Mouse (Mus musculus): ENCODE measurements at regions not wholly inside any gene's neighbourhood (a gene's known extent, or its start where the extent isn't known, plus 50 kb on each side); places are given as distances from the start of the nearest gene placed in this dataset.

- intact Hi-C loops (cut with DNase I): no loop called here
- no peak for DNase-seq (ENCODE audit: low spot score)
Observed at GRCm38 (mm10) chr7:36133026-36133425, 330.2 kb upstream of the Zfp507 start.

GRCm38 (mm10) chr7:36132569-36132968 is 329.8 kb upstream of the Zfp507 start:
- no peak for DNase-seq (ENCODE audit: low spot score)
- intact Hi-C loops (cut with DNase I): no loop called here

- no peak for DNase-seq (ENCODE audit: low spot score)
- intact Hi-C loops (cut with DNase I): no loop called here
Observed at GRCm38 (mm10) chr7:36097054-36097453, 294.3 kb upstream of the Zfp507 start.

- intact Hi-C loops (cut with DNase I): no loop called here
- DNase-seq (ENCODE audit: low spot score): no peak
Observed at GRCm38 (mm10) chr7:36095258-36096130, 292.7 kb upstream of the Zfp507 start.

GRCm38 (mm10) chr7:36091132-36091531 is 288.3 kb upstream of the Zfp507 start:
- intact Hi-C loops (cut with DNase I): no loop called here

GRCm38 (mm10) chr7:36090291-36091123 is 287.7 kb upstream of the Zfp507 start:
- intact Hi-C loops (cut with DNase I): no loop called here
- no peak for DNase-seq (ENCODE audit: low spot score)

More at GRCm38 (mm10) chr7:36091132-36091531, 288.3 kb upstream of the Zfp507 start:
- no peak for DNase-seq (ENCODE audit: low spot score)

GRCm38 (mm10) chr7:36087598-36087997 is 284.8 kb upstream of the Zfp507 start:
- DNase-seq (ENCODE audit: low spot score): no peak
- intact Hi-C loops (cut with DNase I): no loop called here

GRCm38 (mm10) chr7:36078666-36079065 is 275.9 kb upstream of the Zfp507 start:
- intact Hi-C loops (cut with DNase I): loop anchor here (10.0 kb wide), 1 partner anchor 636 kb away; no protein-coding TSS in a partner anchor
- no peak for DNase-seq (ENCODE audit: low spot score)

- no peak for DNase-seq (ENCODE audit: low spot score)
- intact Hi-C loops (cut with DNase I): loop anchor here (10.0 kb wide), 1 partner anchor 637 kb away; no protein-coding TSS in a partner anchor
Observed at GRCm38 (mm10) chr7:36078089-36078654, 275.4 kb upstream of the Zfp507 start.

- intact Hi-C loops (cut with DNase I): loop anchor here (10.0 kb wide), 1 partner anchor 638 kb away; no protein-coding TSS in a partner anchor
- DNase-seq (ENCODE audit: low spot score): no peak
Observed at GRCm38 (mm10) chr7:36077271-36077670, 274.5 kb upstream of the Zfp507 start.

GRCm38 (mm10) chr7:36076021-36076441 is 273.2 kb upstream of the Zfp507 start:
- intact Hi-C loops (cut with DNase I): loop anchor here (10.0 kb wide), 1 partner anchor 639 kb away; no protein-coding TSS in a partner anchor

GRCm38 (mm10) chr7:36071774-36072173 is 269.0 kb upstream of the Zfp507 start:
- DNase-seq (ENCODE audit: low spot score): no peak
- intact Hi-C loops (cut with DNase I): loop anchor here (2.0 to 10.0 kb wide), 3 partner anchors 643 to 1275 kb away; no protein-coding TSS in a partner anchor

More at GRCm38 (mm10) chr7:36076021-36076441, 273.2 kb upstream of the Zfp507 start:
- no peak for DNase-seq (ENCODE audit: low spot score)

GRCm38 (mm10) chr7:36066725-36067124 is 263.9 kb upstream of the Zfp507 start:
- intact Hi-C loops (cut with DNase I): no loop called here

GRCm38 (mm10) chr7:36061679-36062078 is 258.9 kb upstream of the Zfp507 start:
- DNase-seq (ENCODE audit: low spot score): no peak
- intact Hi-C loops (cut with DNase I): no loop called here

More at GRCm38 (mm10) chr7:36066725-36067124, 263.9 kb upstream of the Zfp507 start:
- DNase-seq (ENCODE audit: low spot score): no peak

- intact Hi-C loops (cut with DNase I): no loop called here
- DNase-seq (ENCODE audit: low spot score): no peak
Observed at GRCm38 (mm10) chr7:36060426-36060825, 257.6 kb upstream of the Zfp507 start.

GRCm38 (mm10) chr7:36046053-36046452 is 243.2 kb upstream of the Zfp507 start:
- intact Hi-C loops (cut with DNase I): no loop called here

GRCm38 (mm10) chr7:36031881-36032280 is 229.1 kb upstream of the Zfp507 start:
- DNase-seq (ENCODE audit: low spot score): no peak
- intact Hi-C loops (cut with DNase I): no loop called here

More at GRCm38 (mm10) chr7:36046053-36046452, 243.2 kb upstream of the Zfp507 start:
- no peak for DNase-seq (ENCODE audit: low spot score)

GRCm38 (mm10) chr7:36023015-36023414 is 220.2 kb upstream of the Zfp507 start:
- DNase-seq (ENCODE audit: low spot score): no peak
- intact Hi-C loops (cut with DNase I): no loop called here

- DNase-seq (ENCODE audit: low spot score): no peak
- intact Hi-C loops (cut with DNase I): no loop called here
Observed at GRCm38 (mm10) chr7:36022489-36022888, 219.7 kb upstream of the Zfp507 start.

Data from heart, postnatal 25 days (tissue).